Mouse (Mus musculus): ENCODE data around the gene Atpaf2. TPM values are rescaled to one million over a fixed set of nuclear protein-coding genes. Genes with fewer than 3 reads are reported as not detected.

Gene Atpaf2
- polyA plus RNA-seq, 1 experiment from 2014 or later: 39.4 TPM

DNA sequence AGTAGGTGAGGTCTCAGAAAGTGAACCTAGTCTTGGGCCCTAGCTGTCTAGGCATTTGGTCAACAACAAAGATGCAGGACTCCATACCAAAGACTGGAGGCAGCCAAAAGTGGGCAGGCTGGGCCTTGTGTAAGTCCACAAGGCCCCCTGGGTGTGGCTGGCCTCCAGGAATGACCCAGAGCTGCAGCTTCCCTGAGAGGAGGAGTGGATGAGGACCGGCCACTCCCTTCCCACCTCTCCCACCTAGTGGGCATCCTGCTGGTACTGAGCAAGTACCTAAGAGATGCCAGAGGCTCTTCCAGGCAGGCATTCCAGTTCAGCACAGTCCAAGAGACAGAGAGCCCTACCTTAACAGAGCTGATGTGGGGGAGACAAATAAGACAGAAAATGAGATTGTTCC lies 58.3 kb downstream of the Atpaf2 start:
- H3K27me3 ChIP-seq: no peaks in the 10 kb centered on the region
- no peak for ATAC-seq
- no peaks in the 10 kb centered on the region for H3K4me1 ChIP-seq (replicated peaks)
- H3K4me2 ChIP-seq (replicated peaks): no peak overlapping the region
- no peaks in the 10 kb centered on the region for H3K36me3 ChIP-seq
- no peak overlapping the region for H3K27ac ChIP-seq
- H3K9me3 ChIP-seq: no peaks in the 10 kb centered on the region
- H3K9ac ChIP-seq (replicated peaks): no peak overlapping the region
- 100% methylated on average over 1 of the region's 1 CpGs for WGBS
- no peak overlapping the region for H3K4me3 ChIP-seq (replicated peaks)

DNA sequence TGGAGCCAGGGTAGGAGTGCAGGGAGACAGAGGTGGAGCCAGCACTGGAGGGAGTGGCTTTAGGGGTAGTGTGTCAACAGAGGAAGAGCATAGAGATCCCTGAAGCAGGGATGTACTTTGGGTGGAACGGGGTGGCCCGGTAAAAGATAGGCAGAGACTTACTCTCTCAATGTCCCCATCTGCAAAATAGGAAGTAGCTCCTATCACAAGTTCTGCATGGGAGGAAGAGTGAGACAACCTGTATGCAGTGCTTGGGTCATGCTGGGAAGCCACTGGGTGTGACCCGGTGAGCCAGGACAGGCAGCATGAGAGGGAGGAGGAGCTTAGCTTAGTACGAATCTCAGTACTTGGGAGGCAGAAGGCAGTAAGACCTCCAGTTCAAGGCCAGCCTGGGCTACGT lies 59.1 kb downstream of the Atpaf2 start:
- Histone ChIP-seq H3K4me3 (replicated peaks) (no peak overlapping the region), H3K9me3 (no peaks in the 10 kb centered on the region), H3K27ac (no peak overlapping the region), H3K9ac (replicated peaks) (no peak overlapping the region), H3K36me3 (no peaks in the 10 kb centered on the region), H3K4me2 (replicated peaks) (no peak overlapping the region), H3K27me3 (no peaks in the 10 kb centered on the region), H3K4me1 (replicated peaks) (no peaks in the 10 kb centered on the region)
- WGBS: 80% methylated on average over 5 of the region's 5 CpGs
- ATAC-seq: no peak

GRCm38 (mm10) chr11:60358548-60358947 lies 59.7 kb downstream of the Atpaf2 start:
- no peaks in the 10 kb centered on the region for H3K27me3 ChIP-seq
- ATAC-seq: no peak
- H3K9ac ChIP-seq (replicated peaks): no peak overlapping the region
- H3K9me3 ChIP-seq: no peaks in the 10 kb centered on the region
- H3K27ac ChIP-seq: no peak overlapping the region
- no peak overlapping the region for H3K4me3 ChIP-seq (replicated peaks)
- no peak overlapping the region for H3K4me2 ChIP-seq (replicated peaks)
- H3K36me3 ChIP-seq: no peaks in the 10 kb centered on the region
- WGBS: 81% methylated on average over 7 of the region's 7 CpGs
- peaks cover 5% of the 10 kb centered on the region for H3K4me1 ChIP-seq (replicated peaks)

DNA sequence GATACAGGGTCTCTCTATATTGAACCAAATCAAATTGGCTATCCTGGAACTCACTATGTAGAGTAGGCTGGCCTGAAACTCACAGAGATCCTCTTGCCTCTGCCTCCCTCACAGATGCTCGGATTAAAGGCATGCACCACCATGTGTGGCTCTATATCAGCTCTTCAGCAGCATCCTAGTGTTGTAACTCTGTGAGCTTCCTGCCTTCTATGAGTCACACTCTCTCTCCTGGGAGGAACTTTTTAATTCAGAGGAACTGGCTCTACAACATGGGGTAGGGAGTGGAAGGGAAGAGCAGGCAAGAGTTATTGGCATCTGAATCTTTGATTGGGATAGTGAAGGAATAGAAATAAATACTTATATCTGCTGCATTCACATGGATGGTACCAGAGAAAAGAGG lies 61.1 kb downstream of the Atpaf2 start:
- H3K36me3 ChIP-seq: no peaks in the 10 kb centered on the region
- H3K9ac ChIP-seq (replicated peaks): no peak overlapping the region
- peaks cover 10% of the 10 kb centered on the region for H3K4me1 ChIP-seq (replicated peaks)
- H3K4me3 ChIP-seq (replicated peaks): no peak overlapping the region
- no peak overlapping the region for H3K4me2 ChIP-seq (replicated peaks)
- no peaks in the 10 kb centered on the region for H3K9me3 ChIP-seq
- H3K27ac ChIP-seq: no peak overlapping the region
- 52% methylated on average over 1 of the region's 1 CpGs for WGBS
- no peak for ATAC-seq
- H3K27me3 ChIP-seq: no peaks in the 10 kb centered on the region

DNA sequence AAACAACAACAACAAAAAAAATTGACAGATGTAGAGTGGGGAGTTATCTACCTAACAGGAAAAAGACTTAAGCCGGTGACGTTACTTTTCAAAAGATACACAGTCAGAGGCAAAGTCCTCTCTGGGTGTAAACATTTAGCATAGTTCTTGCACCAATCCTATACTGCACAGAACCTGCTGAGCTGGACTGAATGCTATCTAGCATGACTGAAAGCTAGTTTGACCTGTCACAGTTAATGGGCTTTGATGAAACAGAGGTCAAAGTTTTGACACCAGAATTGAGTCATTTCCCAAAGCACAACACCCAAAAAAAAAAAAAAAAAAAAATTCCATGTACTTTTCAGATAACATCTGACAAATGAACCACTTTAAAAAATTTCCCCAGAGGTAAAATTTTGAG lies 62.3 kb downstream of the Atpaf2 start:
- H3K4me3 ChIP-seq (replicated peaks): no peak overlapping the region
- no peaks in the 10 kb centered on the region for H3K27me3 ChIP-seq
- no peak overlapping the region for H3K4me2 ChIP-seq (replicated peaks)
- ATAC-seq: no peak
- no peak overlapping the region for H3K9ac ChIP-seq (replicated peaks)
- WGBS: 92% methylated on average over 2 of the region's 2 CpGs
- H3K27ac ChIP-seq: no peak overlapping the region
- no peaks in the 10 kb centered on the region for H3K36me3 ChIP-seq
- H3K4me1 ChIP-seq (replicated peaks): peaks cover 22% of the 10 kb centered on the region
- H3K9me3 ChIP-seq: no peaks in the 10 kb centered on the region

- WGBS: under 1% methylated on average over 57 of the region's 57 CpGs
- Histone ChIP-seq H3K27ac (peak within 1 kb of the TSS; percentile 66), H3K9me3 (no peaks in the 10 kb centered on the region), H3K27me3 (no peaks in the 10 kb centered on the region), H3K4me2 (replicated peaks) (peak within 1 kb of the TSS; percentile 95), H3K4me1 (replicated peaks) (peaks cover 28% of the 10 kb centered on the region), H3K9ac (replicated peaks) (peak within 1 kb of the TSS; percentile 86), H3K4me3 (replicated peaks) (peak within 1 kb of the TSS; percentile 77), H3K36me3 (no peaks in the 10 kb centered on the region)
- peak; percentile 100 for ATAC-seq
Measured at GRCm38 (mm10) chr11:60352559-60353411, 65.5 kb downstream of the Atpaf2 start, which contains the start of the genes Tom1l2 and Drc3. Gene Tom1l2, minus strand, starts transcription at chr11:60352905. Gene Drc3, plus strand, starts transcription at chr11:60353329.

DNA sequence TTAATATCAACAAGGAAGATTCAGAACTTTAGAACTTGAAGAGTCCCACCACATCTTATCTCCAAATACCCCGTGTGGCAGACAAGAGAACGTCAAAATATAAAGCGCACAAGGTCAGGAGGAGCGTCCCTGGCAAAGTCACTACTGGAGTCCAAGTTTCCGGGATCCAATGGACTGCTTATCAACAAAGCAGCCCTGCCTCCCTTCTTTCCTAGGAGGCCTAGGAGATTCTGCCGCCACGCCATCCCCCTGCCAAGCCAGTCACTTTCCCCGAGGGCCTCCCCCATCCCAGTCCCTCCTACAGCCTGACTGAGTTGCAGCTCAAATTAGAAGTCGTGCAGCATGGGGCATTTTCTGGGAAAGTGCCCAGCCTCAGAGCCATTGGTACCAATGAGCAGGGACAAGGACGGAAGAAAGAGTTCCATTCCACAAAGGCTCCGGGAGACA lies 66.3 kb downstream of the Atpaf2 start:
- peak overlapping the region; percentile 95 for H3K4me2 ChIP-seq (replicated peaks)
- peak overlapping the region; percentile 86 for H3K9ac ChIP-seq (replicated peaks)
- peak overlapping the region; percentile 66; the same call in 1 of the 2 replicates for H3K27ac ChIP-seq
- H3K36me3 ChIP-seq: no peaks in the 10 kb centered on the region
- no peaks in the 10 kb centered on the region for H3K27me3 ChIP-seq
- no peak for ATAC-seq
- WGBS: 29% methylated on average over 11 of the region's 11 CpGs
- peaks cover 28% of the 10 kb centered on the region for H3K4me1 ChIP-seq (replicated peaks)
- peak overlapping the region; percentile 77 for H3K4me3 ChIP-seq (replicated peaks)
- no peaks in the 10 kb centered on the region for H3K9me3 ChIP-seq

DNA sequence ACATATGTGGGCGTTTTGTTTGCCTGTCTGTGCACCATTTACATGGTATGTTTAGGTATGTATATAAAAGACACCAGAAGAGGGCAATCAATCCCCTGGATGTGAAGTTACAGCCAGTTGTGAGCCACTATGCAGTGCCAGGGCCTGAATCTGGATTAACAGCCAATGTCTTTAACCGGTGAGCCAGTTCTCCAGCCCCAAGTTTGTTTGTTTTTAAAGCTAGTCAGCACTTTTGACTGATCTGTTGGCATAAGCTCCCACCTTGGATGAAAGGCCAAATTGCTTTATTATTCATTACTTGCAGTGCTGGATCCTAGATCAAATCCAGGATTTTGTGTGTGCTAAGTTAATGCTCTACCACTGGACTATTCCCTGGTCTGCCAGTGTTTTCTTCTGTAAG lies 66.9 kb downstream of the Atpaf2 start:
- Histone ChIP-seq H3K36me3 (no peaks in the 10 kb centered on the region), H3K4me2 (replicated peaks) (peak overlapping the region; percentile 95), H3K27ac (no peak overlapping the region), H3K9me3 (no peaks in the 10 kb centered on the region), H3K4me3 (replicated peaks) (peak overlapping the region; percentile 77), H3K4me1 (replicated peaks) (peaks cover 28% of the 10 kb centered on the region), H3K9ac (replicated peaks) (0 out of 2 replicates have a peak overlapping the region, but pooled peaks have one; percentile 86), H3K27me3 (no peaks in the 10 kb centered on the region)
- WGBS: 57% methylated on average over 2 of the region's 2 CpGs
- no peak for ATAC-seq

Other genes with a start within 250 kb of the Atpaf2 start
- 38.5 and 46.0 TPM in 2 replicates for gene Srebf1, start 195.9 kb downstream of the Atpaf2 start, polyA plus RNA-seq (2015; fragmentation: Nextera tagmentation; extraction: Ambion mirVana)
- gene Tom1l2, start 65.6 kb downstream of the Atpaf2 start, polyA plus RNA-seq (2015; fragmentation: Nextera tagmentation; extraction: Ambion mirVana): 47.8 and 50.1 TPM in 2 replicates
- gene Drc3, start 65.1 kb downstream of the Atpaf2 start, polyA plus RNA-seq (2015; fragmentation: Nextera tagmentation; extraction: Ambion mirVana): 4.3 and 5.1 TPM in 2 replicates
- gene Gid4, start 1.3 kb downstream of the Atpaf2 start, polyA plus RNA-seq (2015; fragmentation: Nextera tagmentation; extraction: Ambion mirVana): 20.4 and 23.3 TPM in 2 replicates
- 91.5 and 95.5 TPM in 2 replicates for gene Drg2, start 36.1 kb upstream of the Atpaf2 start, polyA plus RNA-seq (2015; fragmentation: Nextera tagmentation; extraction: Ambion mirVana)
- 0.04 and 0.08 TPM in 2 replicates for gene Myo15, start 50.9 kb upstream of the Atpaf2 start, polyA plus RNA-seq (2015; fragmentation: Nextera tagmentation; extraction: Ambion mirVana)
- 27.2 and 31.0 TPM in 2 replicates for gene Alkbh5, start 117.9 kb upstream of the Atpaf2 start, polyA plus RNA-seq (2015; fragmentation: Nextera tagmentation; extraction: Ambion mirVana)

Data from midbrain, embryonic 13.5 days (tissue).